Mouse (Mus musculus) embryo, embryonic 11.5 days (tissue): ENCODE results near the gene Rinl.
A peak's percentile ranks its signal among the peaks of the same experiment; 100 is the strongest.

Source experiments
- DNase-seq: peaks from one replicate; pipeline ENCODE4 v3.0.0-alpha.2; 2012; ENCODE audit warnings: low read depth, low spot score

The Rinl gene

DNA sequence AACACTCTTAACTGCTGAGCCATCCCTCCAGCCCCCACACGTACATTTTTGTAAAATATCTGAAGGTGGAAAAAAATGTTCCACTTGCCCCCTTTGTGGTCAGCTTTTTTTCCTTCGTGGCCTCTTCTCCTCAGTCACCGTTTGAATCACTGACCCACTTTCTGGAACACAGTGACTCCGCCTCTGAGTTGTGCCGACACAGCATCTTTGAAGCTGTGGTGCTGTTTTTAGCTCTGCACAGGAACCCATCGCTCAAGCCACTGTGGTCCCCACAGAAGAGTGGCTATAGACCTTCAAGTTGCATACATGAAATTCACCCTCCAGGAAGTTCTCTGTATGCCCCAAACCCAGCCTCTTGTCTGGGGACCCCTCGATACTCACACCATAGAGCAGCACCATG lies 7.9 kb upstream of the Rinl start:
- DNase-seq = no peak

DNA sequence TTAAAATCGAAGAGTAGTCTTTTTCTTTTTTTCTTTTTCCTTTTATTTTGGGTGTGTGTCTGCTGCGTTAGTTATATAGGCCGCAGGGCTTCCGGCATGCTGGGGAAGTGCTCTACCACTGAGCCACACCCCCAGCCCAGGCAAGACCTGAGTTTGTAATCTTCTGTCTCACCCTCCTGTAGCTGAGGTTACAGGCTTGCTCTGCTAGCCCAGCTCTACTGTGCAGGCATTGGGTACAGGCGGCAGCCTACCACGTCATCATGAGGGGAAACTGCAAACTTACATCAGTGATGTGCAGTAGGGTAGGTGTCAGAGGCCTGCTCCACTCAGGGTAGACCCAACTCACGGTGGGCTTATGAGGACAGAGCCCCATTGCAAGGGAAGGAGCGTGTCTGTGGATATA lies 7.5 kb upstream of the Rinl start:
- no peak for DNase-seq

DNA sequence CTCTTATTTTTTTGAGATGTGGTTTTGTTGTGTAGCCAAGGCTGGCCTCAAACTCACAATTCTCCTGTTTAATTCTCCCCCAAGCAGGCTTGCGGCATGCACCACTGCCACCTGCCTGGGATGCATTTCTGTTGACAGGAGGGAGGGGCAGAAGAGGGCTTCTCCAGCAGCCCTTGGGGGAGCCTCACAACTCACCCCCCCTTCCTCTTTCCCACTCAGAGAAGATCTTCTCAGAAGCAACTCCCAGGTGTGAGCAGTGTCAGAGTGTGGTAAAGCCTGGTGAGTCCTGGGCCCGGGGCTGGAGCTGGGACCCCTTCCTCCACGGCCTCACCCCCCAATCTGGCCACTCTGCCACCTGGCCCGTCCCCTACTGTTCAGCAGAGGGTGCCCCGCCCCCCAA lies 3.6 kb upstream of the Rinl start:
- no peak for DNase-seq

DNA sequence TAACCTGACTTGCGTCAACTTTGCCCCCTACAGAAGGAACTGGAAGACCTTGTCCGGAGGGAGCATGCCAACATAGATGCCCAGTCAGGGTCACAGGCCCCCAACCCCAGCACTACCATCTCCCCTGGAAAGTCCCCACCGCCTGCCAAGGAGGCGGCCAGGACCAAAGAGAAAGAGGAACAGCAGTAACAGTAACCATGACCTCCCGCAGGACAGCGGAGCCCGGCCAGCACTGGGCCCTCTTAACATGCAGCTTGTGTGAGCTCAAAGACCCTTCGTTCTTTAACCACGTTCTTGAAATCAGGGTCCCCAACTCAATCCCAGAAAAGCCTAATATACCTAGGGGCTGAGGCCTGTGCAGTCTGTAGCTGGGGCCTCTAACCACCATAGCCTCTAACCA lies 885 bp upstream of the Rinl start:
- DNase-seq = no peak

DNA sequence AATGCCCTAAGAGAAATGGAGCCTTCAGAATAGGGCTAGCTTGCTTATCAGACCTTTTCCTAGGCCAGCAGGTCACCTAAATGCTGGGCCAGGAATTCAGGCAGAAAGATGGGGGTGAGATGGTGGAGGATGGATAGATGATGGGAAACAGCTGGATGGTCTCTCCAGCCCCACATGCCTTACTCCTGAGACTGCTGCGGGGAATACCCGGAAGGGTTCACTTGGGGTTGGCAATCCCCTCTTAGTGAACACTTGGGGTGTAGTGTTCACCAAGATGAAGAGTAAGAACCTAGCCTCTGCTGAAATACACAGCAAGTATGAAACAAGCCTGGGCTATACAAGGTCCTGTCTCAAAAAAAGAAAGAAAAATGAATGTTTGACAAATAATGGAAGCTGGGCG lies 466 bp downstream of the Rinl start:
- no peak for DNase-seq

DNA sequence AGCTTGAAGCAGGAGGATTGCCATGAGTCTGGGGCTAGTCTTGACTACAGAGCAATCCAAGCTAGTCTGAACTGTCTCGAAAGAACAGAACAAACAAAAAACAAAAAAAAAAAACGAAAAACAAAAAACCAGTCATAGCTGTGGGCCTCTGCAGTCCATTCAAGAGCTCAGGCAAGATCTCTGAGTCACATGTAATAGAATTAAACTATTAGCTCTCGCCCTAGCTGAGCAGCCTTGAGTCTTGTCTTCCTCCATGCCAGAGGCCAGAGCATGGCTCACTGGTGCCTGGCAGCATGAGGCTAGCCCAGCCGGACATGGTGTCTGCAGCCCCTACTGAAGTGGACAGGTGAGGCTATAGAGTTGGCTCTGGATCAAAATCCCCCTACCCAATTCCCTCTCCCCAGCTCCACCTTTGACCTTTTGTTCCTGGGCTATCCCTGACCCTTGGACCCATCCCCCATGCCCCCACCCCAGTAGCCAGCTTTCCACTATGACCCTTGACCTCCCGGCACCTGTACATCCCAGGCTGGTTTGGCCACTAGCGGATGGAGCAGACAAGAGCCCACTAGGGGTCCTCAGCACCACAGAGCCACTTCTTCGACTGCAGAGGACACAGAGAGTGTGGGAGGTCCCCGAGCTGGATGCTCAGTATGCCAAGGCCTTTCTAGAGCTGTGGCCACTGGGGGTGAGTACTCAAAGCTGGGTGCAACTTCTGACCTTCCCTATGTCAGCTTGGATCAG lies 1.5 kb downstream of the Rinl start:
- no peak for DNase-seq

DNA sequence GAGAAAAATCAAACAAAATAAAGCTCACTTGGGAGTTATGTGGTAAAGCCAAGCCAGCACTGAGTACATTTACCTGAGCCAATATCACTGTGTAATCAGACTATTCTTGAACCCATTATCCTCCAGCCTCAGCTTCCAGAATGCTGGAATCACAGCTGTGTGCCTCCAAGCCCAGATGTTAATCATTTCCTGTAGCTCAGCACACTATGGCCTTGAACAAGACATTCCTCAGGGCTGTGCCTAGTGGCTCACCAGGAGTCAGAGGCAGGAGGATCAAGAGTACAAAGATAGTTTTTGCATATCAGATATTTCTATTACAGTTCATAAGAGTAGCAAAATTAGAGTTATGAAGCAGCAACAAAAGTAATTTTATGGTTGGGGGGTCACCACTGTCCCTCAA lies 2.9 kb downstream of the Rinl start:
- no peak for DNase-seq

DNA sequence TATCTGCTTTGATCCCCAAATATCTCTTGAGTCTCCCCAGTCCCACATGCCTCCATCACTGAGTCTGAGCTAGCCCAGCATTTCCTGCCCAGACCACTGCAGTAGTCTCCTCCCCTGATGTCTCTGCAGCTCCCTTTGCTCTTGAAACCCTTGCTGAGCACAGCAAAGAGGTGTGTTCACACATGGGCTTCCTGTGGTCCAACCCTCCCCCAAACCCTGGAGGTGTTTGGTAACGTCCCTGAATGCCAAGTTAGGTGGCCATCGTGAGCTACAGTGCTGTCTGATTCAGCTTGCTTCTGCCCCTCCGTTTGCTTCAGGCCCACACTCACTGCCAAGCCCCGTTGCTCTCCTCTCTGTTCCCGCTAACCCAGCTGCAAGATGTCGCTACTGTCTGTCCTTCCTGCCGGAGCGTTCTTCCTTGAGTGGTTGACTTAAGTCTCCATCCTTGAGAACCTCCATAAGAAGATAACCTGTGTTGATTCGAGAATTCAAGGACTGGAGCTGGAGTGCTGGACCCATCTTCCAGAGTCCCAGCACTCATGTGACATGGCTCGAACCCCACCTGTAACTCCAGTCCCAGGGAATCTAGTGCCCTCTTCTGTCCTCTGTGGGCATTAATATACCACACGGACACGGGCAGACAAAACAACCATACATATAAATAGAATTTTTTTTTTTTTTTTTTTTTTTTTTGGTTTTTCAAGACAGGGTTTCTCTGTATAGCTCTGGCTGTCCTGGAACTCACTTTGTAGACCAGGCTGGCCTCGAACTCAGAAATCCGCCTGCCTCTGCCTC lies 3.8 kb downstream of the Rinl start:
- DNase-seq = no peak

DNA sequence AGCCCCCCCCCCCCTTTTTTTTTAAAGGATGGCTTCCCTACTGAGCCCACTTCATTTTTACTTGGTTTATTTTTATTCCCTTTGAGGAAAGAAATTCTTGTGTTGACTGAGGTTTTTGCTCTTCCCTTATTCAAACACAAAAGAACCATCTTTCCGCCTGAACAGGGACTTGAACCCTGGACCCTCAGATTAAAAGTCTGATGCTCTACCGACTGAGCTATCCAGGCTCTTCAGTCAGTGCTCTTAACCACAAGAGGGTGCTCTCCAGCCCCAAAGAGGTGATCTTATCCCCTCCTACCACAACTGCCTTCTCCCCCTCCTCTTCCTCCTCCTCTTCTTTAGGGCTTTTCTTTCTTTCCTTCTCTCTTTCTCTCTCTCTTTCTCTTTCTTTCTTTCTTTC lies 5.1 kb downstream of the Rinl start:
- no peak for DNase-seq

DNA sequence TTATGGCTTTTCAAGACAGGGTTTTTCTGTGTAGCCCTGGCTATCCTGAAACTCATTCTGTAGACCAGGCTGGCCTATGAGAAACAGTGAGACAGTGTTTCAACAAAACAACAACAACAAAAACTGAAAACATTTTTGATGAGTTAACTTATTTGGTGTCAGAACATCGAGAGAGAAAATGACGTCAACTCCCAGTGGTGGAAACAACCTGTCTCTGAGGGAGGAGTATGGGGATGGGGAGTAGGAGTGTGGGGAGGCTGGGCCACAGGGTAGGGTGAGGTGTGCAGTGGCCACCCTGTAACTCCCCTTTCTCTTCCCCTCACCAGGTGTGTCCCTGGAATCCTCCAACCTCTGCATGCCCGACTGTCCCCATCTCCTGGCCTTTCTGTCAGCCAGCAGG lies 5.7 kb downstream of the Rinl start:
- DNase-seq = no peak

DNA sequence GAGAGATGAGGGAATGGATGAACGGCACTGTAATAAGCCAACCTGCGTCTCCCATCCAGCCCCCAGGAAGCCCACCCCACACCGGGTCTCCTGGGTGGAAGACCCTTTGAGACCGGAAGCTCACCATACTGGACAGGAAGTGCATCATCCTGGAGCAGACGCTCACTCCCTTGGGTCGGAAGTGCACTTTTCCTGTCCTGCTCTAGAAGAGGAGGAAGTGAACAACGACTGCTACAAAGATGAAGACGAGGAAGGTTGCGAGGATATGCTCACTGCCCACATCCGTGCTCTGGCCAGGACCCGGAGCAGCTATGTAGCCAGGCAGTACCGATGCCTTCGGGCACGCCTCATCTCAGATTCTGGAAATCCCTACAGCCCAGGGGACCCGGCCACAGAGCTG lies 7.1 kb downstream of the Rinl start:
- no peak for DNase-seq

DNA sequence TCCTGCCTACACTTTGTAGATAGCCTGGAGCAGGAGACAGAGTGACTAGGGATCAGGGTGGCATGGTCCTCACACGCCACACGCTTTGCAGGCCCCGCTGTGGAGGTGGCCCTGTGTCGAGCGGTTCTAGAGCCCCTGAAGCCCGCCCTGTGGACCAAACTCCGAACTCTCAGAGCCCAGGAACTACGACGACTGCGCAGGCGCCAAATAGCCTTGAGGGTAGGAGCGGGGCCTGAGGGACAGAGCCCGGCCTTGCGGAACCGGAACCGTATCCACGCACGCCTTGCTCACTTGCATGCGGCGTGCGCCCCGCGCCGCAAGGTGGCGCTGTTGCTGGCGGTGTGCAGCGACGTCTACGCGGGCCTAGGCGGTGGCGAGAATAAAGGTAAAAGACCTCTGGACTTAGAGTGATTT lies 7.8 kb downstream of the Rinl start:
- peak; percentile 65 for DNase-seq

DNA sequence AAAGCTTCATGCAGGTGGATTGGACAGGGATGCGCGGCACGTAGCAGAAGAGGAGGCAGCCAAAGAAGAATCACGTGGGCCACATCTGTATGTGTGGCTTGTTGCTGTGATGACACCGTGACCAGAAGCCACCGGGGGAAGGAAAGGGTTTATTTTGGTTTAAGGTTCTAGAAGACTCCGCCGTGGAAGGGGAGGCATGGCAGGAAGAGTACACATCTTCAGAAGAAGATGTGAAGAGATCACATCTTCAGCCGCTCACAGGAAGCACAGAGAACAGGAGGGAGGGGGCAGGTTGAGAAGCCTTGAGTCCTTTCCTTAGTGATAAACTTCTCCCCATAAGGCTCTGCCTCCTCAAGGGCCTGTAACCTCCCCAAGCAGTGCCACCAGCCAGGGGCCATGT lies 11.2 kb downstream of the Rinl start:
- no peak for DNase-seq

DNA sequence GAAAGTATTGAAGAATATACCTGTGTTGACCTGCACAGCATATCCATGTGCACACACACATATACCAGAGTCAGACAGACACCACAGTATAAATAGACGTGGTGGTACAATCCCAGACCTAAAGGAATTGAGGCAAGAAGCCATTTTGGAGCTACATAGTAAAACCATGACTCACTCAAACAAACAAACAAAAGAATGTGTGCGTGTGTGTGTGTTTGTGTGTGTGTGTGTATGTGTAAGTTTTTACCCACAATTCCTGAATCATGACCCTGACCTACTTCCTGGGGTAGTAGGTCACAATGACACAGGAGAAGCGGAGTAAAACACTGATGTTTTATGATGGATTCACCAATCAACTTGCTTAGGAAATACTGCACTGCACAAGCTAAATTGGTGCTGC lies 12.7 kb downstream of the Rinl start:
- DNase-seq = no peak

DNA sequence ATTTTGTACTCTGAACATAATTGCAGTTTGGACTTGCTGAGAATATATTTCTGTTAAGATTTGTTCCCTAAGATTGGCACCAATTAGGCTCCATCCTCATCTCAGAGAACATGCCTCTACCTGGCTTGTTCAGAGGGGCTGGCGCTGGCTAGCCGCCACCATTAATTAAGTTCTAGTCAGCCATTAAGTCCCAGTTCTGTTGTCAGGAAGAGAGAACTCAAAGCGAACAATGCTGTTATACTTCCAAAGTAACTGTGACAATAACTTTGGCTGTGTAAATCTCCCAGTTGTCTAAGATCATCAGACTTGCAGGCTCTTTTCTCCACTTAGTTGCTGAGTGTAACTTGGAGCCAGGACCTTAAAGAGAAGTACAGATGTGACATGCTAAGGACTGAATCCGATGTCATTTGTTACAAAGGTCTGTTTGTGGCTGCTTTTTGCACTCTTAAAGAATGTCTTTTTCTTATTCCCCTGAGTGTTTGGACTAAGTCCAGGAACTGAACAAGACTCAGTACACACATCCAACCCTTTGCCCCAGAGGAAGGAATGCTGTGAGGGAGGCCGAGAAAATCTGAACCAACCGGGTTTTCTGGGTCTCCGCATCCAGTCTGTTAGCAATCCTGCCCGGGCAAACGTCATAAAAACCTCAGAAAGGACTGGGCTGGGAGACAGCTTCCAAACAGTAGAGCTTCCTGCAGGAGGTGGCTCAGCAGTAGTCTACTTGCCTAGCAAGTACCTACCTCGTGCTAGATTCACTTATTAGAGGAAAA lies 13.3 kb downstream of the Rinl start:
- no peak for DNase-seq

DNA sequence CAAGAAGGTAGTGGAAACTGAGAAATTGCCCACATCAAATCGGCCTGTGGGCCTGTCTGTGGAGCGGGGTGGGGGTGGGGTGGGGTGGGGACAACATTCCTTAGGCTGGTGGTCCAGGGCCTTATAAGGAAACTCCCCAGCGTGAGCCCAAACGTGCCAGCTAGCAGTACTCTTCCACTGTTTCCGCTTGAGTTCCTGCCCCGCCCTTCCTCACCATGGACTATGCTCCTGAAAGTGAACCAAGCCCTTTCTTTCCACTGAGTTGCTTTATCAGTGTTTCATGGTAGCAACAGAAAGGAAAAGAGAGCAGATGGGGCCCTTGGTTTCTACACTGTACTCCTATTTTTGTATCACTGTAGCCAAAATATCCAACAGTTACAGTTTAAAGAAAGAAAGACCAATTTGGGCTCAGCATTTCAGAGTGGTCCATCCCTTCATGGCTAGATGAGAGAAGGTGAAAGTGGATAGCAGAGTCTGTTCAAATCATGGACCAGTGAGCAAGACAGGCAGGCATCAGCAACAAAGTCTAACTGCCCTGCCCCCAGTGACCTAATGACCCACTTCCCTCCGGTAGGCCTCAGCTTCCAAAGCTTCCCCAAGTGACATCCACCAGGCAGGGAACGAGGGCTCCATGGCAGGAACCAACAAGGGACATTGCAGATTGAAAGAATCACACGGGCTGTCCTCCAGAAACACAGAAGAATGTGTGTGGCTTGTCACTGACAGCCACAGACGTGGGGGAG lies 14.2 kb downstream of the Rinl start:
- DNase-seq = no peak

DNA sequence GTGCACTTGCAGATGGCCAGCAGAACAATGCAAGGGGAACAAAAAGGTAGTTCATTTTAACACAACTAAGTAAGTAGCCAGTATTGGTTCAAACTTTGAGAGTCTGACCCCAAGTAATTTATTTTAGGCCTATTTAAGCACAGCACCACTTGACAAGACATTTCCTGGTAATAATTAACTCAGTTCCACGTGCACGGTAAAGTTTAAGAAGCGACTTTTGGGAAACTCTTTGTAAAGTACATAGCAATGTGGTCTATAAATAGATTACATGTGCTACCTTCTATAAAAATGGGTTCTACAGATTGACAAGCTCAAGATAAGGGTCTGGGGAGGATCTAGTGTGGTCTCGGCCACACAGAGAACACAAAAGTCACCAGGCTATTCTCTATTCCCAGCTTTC lies 15.0 kb downstream of the Rinl start:
- no peak for DNase-seq

DNA sequence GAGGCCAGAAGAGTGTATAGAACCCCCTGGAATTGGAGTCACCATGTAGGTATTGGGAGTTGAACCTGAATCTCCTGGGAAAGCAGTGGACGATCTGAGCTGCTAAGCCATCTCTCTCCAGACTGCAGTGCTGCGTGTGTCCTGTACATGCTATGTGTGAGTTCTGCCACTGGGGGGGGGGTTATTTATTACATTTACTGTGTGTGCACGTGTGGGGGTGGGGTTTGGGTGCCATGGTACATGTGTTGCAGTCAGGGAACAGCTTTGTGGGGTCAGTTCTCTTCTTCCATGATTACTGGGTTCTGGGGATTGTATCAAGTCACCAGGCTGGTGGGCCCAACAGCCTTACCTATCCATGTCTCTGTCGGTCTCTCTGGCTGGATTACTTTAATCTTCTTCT lies 18.1 kb downstream of the Rinl start:
- DNase-seq = no peak

DNA sequence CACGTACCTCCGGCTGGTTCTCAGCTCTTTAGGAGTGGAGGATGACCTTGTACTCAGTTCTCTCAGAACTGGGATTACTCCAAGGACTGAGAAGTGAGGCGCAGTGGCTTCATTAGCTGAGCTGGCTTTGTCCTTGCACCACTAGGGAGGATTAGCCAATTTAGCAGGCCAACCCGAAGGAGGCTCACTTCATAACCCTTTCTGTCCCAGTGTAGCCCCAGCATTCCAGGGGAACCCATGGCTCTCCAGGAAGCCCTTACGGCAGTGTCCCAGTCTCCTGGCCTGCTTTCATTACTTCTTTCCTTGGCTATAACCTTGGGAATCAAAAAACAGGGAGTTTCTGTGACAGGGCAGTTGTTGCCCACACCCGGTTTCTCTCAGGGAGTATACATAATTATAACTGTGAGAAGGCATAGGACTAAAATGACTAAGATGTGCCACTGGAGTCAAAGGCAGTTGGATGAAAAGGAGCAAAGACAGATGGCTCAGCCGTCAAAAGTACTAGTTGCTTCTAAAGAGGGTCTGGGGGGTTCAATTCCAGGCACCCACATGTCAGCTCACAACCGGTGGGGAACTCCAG lies 19.0 kb downstream of the Rinl start:
- no peak for DNase-seq

DNA sequence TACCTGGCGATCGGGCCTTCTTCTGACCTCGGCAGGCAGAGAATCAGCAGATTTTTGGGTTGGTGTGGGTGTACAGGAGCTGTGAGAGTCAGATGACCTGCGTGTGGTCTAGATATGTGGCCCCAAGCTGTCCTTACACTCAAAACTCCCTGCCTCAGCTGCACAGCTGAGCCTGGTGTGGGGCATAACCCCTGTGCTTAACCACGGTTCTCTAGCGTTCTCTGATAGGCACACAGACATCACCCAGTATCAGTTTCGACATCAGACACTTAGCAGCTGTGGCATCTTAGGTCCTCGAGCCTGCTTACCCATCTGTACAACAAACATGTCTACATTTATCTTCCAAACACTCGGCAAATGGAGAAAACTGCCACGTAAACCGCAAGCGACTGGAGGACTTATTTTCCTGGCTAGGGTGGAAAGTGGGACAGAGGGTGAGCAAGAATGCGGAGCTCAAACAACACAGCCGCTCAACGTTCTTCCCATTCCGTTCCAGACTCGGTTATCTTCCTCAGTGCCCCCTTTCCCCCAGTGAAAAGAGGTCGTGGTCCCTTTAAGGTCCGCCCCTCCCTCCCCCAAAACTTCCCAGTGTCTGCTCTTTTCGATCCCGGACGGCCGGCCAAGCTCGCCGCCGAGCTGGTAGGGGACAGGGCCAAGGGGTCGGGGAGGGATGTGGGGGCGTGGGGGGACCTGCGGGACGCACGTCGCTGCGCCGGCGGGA lies 19.6 kb downstream of the Rinl start, which contains the start of gene Hnrnpl:
Gene Hnrnpl, plus strand, starts transcription at position 321 of the 721 bp plus-strand sequence.
- DNase-seq = no peak

DNA sequence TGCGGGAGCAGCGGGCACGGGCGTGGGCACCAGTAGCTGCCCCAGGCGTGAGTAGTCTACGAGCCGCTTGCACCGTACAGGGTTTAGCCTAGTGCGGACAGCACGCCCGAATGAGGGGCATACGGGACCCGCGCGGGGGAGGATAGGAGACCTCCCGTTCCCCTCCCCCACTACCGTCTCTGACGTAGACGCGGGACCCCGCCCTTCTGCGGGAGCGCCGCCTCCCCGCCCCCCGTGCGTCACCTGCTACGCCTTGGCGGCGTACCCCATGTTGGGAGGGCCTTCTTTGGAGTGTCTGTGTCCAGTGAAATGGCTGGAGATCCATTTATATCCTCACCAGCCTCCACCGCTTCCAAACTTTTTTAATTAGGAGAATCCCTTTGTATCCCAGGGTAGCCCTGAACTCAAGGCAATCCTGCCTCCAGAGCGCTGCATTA lies 20.2 kb downstream of the Rinl start:
- DNase-seq = peak; percentile 86
